Mouse (Mus musculus): ENCODE measurements at regions not wholly inside any gene's neighbourhood (a gene's known extent, or its start where the extent isn't known, plus 50 kb on each side); places are given as distances from the start of the nearest gene placed in this dataset.

DNA sequence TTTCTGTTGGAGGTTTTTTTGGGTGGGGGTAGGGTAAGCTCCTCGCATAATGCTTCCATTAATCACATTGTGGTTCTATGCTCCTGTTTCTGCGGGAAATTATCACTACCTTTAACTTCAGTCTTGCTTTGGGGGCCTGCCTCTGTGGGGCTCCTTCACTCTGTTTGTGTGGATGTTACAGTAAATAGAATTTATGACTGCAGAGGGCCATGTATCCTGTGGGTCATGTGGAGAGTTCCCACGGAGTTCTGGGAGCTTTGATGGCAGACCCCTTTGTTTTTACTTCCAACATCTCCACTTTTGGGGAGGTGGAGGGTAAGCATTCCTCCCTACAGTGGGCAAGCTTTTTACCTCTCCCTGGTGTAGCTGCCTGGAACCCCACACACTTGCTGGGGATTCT is 538.6 kb downstream of the Ptprc start:
- no peak for DNase-seq (ENCODE audit: low spot score)

- DNase-seq (ENCODE audit: low spot score): no peak
Observed at GRCm38 (mm10) chr1:137636321-137636944, 539.1 kb downstream of the Ptprc start.

DNA sequence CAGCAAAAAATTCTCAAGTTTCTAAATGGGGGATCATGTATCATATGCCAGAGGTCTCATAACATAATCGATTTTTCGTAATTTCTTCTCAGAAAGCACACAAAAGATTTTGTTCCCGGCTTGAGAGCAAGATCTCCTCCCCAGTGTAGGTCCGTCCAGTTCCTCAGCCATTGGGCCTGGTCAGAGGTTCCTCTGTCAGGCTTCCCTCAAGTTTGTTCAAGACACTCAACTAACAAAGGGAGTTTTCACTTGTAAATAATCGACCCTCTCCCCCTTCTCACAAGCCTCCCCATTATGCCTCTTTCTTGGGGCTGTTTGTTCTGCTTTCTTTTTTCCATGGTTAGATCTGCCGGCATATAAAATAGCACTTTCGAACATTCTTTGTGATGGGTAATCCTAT is 539.7 kb downstream of the Ptprc start:
- no peak for DNase-seq (ENCODE audit: low spot score)

- no peak for DNase-seq (ENCODE audit: low spot score)
Observed at GRCm38 (mm10) chr1:137631546-137631945, 544.0 kb downstream of the Ptprc start.

- no peak for DNase-seq (ENCODE audit: low spot score)
Observed at GRCm38 (mm10) chr1:137620672-137621071, 554.8 kb downstream of the Ptprc start.

- no peak for DNase-seq (ENCODE audit: low spot score)
Observed at GRCm38 (mm10) chr1:137618231-137618630, 557.3 kb downstream of the Ptprc start.

GRCm38 (mm10) chr1:137617513-137617912 is 558.0 kb downstream of the Ptprc start:
- DNase-seq (ENCODE audit: low spot score): no peak

DNA sequence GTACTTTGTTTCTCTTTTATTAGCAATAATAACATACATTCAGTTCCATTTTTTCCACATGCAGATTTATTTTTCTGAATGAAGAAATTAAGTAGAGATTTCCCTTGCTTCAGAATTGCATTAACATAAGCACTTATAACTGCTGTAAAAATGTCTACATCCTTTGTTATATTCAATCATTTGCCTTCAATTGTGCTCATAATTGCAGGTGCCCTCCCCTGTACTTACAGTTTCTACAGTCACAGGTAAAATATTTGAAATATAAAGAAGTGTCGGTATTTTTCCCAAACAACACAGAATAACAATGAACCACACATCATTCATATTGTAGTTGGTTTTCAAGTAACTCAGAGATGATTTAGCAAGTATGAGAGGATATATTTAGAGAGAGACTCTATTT is 568.8 kb downstream of the Ptprc start:
- DNase-seq (ENCODE audit: low spot score): no peak

GRCm38 (mm10) chr1:137605890-137606663 is 569.4 kb downstream of the Ptprc start:
- no peak for DNase-seq (ENCODE audit: low spot score)

- no peak for DNase-seq (ENCODE audit: low spot score)
Observed at GRCm38 (mm10) chr1:137593732-137594131, 581.8 kb downstream of the Ptprc start.

DNA sequence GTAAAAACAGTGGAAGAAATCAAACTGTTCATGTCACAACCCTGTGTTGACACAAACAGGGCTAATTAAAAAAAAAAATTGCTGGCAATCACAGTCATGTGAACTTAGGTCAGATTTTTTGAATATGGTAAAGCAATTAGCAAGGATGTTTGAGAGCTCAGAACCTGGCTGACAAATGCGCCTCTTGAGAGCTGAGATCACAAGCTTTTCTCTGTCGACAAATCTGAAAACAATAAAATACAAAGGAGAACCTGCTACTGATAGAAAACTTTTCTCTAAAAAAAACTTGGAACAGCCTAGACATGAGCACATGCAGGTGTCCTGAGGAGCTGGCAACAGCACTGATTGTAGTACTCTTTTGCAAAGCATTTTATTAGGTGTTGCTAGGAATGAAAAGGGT is 583.6 kb downstream of the Ptprc start:
- DNase-seq (ENCODE audit: low spot score): no peak

DNA sequence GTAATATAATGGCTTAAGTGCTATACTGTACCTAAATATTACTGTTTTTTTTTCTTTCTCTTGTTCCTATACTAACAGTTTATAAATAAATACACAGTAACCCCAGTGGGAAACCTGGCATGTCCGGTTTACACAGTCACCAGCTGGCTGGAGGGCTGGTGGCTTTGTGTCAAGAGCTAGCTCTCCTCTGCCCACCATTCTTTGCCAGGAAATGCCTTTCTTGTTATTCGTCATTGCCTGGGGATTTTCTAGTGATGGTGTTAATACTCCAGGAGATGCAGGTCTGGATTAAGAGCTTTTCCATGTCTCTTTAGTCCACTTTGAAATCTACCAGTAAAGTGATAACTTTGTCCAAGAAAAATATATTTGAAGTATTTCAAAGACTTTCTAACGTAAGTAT is 584.2 kb downstream of the Ptprc start:
- no peak for DNase-seq (ENCODE audit: low spot score)

DNA sequence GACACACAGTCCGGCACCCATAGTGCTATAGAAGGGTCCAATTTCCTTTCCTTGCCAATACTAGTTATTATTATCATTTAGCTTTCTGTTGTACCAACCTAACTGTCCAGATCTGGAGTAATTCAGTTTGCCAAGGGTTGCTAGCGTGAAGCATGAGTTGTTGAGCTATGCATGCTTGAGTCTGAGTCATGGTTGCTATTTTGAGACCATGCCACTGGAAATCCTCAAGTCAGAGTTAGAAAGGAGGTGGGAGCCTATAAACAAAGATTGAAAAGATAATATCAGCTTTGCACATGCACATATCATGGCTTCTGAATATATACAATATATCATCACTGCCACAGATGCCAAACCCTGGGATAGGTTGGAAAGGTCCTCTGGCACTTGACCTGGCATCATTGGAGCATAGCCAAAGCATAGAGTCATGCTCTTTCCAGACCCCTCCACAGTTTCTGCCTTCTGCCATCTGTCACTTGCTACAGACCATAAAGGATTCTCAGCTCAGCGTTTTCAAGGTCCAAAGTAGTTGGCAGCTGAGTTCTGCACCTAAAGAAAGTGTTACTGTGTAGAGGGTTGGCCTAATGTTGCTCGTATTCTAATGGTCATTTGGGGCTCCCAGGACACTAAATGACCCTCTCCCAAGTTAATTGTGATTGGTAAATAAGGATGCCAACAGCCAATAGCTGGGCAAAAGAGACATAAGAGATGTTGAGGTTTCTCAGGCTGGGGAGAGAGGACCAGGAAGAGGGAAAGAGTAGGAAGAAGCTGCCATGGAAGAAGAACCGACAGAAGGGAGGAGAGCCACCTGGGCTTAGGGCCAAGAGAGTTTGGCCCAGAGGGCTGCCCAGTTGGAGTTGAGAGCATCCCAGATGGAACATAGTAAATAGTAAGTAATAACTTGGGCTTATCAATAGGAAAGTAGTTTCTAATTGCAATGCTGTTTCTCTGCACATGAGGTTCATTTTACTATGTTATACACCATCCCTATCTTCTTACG is 586.9 kb downstream of the Ptprc start:
- no peak for DNase-seq (ENCODE audit: low spot score)

- no peak for DNase-seq (ENCODE audit: low spot score)
Observed at GRCm38 (mm10) chr1:137587481-137588228, 587.9 kb downstream of the Ptprc start.

GRCm38 (mm10) chr1:137584696-137585095 is 590.8 kb downstream of the Ptprc start:
- no peak for DNase-seq (ENCODE audit: low spot score)

DNA sequence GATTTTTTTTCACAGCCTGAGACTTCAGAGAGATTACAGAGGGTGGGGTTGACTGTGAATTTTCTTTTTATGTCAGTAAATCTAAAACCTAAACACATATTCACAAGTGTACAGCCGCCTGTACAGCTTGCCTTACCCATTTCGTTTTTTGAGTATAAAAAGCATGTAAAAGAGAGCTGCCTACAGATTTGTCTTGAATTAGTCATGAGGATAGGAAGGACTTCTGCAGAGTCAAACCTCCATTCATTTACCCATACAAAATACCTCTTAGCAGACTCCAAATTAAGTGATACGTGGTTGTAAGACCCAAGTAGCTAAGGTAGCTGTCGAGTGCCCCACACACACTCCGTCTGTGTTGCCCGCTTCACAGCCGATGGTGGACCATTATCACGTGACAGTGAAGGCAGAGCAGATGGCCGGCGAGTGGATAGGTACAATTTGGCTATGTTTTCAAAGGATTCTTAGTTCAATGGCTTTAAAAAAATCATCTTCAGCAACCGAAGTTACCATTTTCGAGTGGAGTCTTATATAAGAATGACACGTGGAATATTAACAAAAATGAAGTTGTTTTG is 591.3 kb downstream of the Ptprc start:
- no peak for DNase-seq (ENCODE audit: low spot score)

- no peak for DNase-seq (ENCODE audit: low spot score)
Observed at GRCm38 (mm10) chr1:137577639-137578038, 597.9 kb downstream of the Ptprc start.

DNA sequence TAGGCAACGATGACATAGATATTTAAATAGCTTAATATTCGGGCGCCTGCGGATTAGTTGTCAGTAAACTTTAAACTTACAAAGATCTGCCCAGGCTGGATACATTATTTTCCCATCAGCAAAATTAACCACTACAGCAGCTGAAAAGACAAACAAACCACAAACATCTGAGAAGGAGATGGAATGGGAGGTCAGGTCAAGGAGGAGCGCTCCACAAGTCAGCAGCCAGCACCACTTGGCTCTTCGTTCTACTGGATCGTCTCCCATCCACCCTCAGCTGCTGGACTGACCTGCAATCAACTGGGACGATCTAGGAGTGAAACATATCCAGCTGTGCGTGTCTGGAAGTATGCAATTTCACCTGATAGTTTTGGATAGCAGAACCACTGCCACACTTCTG is 599.3 kb downstream of the Ptprc start:
- no peak for DNase-seq (ENCODE audit: low spot score)

DNA sequence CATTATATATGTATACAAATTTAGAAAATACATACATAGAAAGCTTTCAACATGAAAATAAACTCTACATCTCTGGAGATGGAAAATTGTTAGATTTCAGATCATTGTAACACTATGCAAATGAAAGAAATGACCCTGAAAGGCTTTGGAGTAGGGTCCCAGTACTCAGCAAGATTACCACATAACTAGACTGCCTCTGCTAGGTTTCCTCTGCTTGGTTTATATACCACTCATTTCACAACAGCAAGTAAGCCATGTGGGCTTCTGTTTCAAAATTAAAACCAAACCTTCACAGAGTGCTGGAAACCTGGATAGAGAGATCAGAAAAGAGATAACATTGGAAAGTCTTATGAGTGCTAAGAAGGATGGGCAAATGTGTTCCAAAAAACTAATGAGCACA is 600.1 kb downstream of the Ptprc start:
- DNase-seq (ENCODE audit: low spot score): no peak

- DNase-seq (ENCODE audit: low spot score): no peak
Observed at GRCm38 (mm10) chr1:137571905-137572865, 603.3 kb downstream of the Ptprc start.
